Mouse (Mus musculus): Measurements from ENCODE around the gene Usp22.

DNA sequence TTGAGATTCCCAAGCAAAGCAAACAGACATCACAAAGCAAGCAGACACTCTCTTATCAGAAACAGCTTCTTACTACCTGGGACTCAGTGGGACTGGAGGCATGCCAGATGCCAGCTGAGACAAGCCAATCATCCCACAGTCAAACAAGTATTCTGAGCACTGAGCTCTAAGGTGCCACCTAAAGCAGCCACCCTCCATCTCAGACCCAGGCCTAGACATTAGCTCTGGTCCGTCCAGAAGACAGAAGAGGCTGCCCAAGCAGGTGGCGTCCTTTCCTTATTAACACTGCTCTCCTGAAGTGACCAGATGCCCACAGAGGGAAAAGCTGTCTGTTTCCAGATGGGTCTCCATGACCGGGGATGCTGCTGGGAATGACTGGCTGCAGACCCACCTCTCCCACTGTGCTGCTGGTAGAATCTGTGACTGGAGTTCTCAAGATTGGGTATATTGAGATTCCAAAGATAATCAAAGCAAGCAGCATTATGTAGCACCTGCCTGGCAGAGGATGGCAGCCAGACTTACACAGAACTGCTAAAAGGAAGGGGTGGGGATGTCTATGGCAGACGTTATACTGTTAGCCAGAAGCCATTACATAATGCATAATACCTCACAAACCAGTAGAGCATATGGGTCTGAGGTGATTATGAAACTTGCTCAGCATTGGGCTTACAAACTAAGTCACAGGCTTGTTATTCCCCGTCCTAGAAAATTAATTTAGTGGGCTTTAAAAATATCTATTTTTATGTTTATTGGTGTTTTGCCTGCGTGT, 24.4 kb downstream of the Usp22 start:
- TF ChIP-seq E2F4 (IDR thresholded peaks at IDR 0.05; ENCODE audit: insufficient replicate concordance, low read depth, low read length) (no peak), POLR2A (IDR thresholded peaks at IDR 0.05; ENCODE audit: low read depth, low read length) (peak; percentile 31; the same call in 1 of the 2 replicates), SMC3 (IDR thresholded peaks at IDR 0.05; ENCODE audit: low read depth, low read length) (peak; percentile 8; the same call in 1 of the 2 replicates), SIN3A (IDR thresholded peaks at IDR 0.05; ENCODE audit: low read length) (no peak)

All from CH12.LX (cell line).